Mouse (Mus musculus) MEL (cell line): ENCODE data around the gene Kcnj6.

ENCODE experiments used
- CTCF ChIP-seq, 3 experiments: IDR thresholded peaks in 2 of 3; conservative IDR thresholded peaks in 1 of 3; 2 replicates each; pipeline ENCODE4 v1.5.1; 2011 to 2012; ENCODE audit warnings: low read length in 3 of 3, low read depth in 2 of 3, mild to moderate bottlenecking in 2 of 3, improper control_type of control experiment in 1 of 3, inconsistent platforms in 1 of 3, mixed read lengths in 1 of 3, moderate library complexity in 1 of 3; ENCODE audit not compliant: control insufficient read depth in 1 of 3, insufficient read depth in 1 of 3, poor library complexity in 1 of 3, severe bottlenecking in 1 of 3
- EP300 ChIP-seq, 2 experiments: IDR thresholded peaks; 2 replicates each; pipeline ENCODE4 v1.6.1; 2011; ENCODE audit warnings: improper control_type of control experiment in 2 of 2, low read length in 2 of 2, low read depth in 1 of 2, mild to moderate bottlenecking in 1 of 2

- TF ChIP-seq CTCF (IDR thresholded peaks at IDR 0.05 in 2 of 3, conservative IDR thresholded peaks at IDR 0.05 in 1 of 3; ENCODE audit: control insufficient read depth in 1 of 3, insufficient read depth in 1 of 3, low read depth in 2 of 3, low read length in 3 of 3, poor library complexity in 1 of 3, severe bottlenecking in 1 of 3) (no peak), EP300 (IDR thresholded peaks at IDR 0.05; ENCODE audit: low read depth in 1 of 2, low read length in 2 of 2) (no peak)
These were observed 170.4 kb downstream of the Kcnj6 start for GRCm38 (mm10) chr16:94827092-94827585.
